Mouse (Mus musculus) regulatory T cell (primary cell): Measurements from ENCODE around the gene Nop2.

Source experiments
- in situ Hi-C: fragments of 300-600 bp; cut with MboI, MseI; formaldehyde crosslinking; loops from one replicate; pipeline ENCODE4 v1.15.1; 2025; ENCODE audit warnings: high pct_unique_total_duplicates

The Nop2 gene

DNA sequence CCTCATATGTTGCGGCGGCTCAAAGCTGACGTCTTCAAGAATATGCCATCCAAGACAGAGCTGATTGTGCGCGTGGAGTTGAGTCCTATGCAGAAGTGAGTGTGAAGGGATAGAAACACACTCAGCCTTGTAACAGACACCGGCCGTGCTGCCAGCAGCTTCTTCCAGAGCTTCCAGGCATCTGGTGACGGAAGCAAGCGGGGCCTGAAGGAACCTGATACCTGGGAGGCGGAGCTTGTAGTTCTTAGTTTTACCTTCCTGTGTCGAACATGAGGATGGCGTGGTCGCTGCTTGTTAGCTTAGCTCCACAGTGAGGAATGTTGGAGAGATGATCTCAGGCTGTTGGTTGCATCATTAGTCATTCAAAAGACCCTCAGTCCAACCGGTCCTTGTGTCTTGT lies 22.3 kb upstream of the Nop2 start:
- in situ Hi-C loops: no loop called here

GRCm38 (mm10) chr6:125110927-125111326 lies 20.8 kb upstream of the Nop2 start:
- in situ Hi-C loops: no loop called here

DNA sequence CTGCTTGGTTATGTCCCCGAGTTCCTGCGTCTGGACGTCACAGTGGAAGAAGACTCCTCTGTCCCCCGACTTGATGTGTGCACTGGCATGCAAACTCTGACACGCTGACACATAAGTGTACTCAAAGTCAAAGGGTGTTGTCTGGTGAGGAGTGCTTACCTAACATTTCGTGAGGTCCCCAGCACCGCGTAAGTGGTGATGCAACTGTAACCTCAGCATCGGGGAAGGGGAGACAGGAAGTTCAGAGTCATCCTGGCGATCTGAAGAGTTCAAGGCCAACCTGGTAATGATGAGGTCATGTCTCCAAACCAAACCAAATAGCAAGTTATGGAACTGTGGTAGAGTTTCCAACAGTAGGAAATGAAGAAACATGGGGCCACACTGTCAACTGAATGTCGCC lies 19.2 kb upstream of the Nop2 start:
- in situ Hi-C loops: no loop called here

DNA sequence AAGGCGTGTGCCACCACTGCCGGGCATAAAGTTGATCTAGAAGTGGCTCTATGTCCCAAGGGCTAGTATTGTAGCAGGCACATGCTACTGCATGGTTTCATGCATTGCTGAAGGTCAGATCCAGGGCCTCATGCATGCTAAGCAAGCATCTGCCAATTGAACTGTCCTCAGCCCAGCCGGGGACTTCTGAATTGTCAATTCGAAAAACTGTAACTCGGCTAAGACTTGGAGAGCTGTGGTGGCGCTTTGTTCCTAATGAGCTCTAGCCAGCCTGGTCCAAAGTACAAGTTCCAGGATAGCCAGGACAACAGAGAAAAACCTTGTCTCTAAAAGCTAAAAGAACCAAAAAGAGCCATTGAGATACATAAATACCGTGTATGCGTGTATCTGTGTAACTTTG lies 12.3 kb upstream of the Nop2 start:
- in situ Hi-C loops: no loop called here

DNA sequence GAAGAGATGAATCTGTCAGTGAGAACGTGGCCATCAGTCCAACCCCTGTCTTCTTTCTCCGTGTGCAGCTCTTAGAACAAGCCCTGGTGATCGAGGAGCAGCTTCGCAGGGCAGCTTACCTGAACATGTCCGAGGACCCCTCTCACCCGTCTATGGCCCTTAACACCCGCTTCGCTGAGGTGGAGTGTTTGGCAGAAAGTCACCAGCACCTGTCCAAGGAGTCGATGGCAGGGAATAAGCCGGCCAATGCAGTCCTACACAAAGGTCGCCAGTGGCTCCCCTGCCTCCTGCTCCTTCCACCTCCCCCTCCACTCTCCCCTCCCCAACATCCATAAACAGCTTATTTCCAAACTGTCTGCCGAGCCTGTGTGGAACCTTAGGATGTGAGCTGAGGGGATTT lies 3.0 kb upstream of the Nop2 start:
- in situ Hi-C loops: no loop called here

DNA sequence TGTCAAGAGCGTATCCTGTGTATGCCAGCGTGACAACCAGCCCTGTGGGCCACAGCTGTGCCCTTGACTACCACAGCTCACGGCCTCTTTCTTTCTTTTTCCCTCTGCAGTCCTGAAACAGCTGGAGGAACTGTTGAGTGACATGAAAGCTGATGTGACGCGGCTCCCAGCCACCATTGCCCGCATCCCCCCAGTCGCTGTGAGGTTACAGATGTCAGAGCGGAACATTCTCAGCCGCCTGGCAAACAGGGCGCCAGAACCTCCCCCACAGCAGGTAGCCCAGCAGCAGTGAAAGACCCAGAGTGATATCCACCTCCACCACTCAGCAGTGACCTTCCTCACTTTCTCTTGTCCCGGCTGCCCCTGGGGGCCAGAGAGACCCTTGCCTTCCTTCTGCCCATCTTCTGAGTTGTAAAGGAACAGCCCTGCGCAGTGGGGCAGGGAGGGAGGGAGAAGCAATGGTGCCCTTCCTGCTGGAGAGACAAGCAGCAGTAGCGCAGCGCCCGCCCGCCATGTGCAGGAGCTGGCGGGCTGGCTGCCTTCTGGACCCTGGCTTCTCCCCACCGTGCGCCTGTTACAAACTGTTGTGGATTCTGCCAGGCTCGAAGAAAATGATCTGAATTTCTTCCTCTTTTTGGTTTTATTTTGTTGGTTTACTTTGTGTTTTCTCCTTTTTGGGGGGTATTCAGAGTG lies 1.9 kb upstream of the Nop2 start:
- in situ Hi-C loops: no loop called here

DNA sequence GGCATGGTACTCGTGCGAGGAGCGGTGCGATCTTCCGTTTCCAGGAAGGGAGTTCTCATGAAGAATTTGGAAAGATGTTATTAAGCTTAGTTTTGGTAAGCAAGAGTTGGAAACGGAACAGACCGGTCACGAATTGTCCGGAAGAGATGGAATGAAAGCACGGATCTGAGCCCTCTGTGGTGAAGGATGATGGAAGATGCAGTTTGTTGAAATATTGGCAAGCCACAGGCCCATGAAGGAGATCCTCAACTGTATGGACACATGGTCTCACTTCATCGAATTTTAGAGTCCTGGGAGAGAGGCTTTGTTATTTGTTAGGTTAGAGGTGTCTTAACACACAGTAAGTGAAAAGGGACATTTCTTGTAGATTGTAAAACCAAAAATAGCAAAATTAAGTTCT lies 761 bp downstream of the Nop2 start:
- in situ Hi-C loops: no loop called here

DNA sequence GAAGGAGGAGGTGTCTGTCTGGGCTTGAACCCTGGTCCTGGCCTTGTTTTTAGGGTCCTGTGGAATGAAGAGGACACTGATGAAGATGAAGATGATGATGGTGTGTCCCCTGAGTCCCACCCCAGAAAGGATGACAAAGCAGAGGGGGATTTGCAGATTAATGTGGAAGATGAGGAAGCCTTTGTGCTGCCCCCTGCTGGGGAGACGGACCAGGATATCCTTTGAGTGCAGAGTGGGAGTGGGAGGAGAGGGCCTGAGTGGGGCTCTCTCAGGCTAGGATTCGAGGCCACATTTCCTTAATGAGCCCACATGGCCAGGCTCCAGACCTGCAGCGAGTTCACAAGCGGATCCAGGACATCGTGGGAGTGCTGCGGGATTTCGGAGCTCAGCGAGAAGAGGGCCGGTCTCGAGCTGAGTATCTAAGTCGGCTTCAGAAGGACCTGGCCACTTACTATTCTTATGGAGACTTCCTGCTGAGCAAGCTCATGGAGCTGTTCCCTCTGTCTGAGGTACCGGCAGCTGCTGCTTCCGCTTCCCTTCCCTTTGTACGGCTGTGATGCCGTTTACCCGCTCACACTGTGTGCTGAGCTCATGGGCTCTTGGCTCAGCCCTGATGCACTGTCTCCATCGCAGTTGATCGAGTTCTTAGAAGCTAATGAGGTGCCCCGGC lies 5.4 kb downstream of the Nop2 start:
- in situ Hi-C loops: no loop called here

GRCm38 (mm10) chr6:125139747-125140146 lies 8.0 kb downstream of the Nop2 start:
- in situ Hi-C loops: no loop called here

GRCm38 (mm10) chr6:125142436-125142835 lies 10.7 kb downstream of the Nop2 start:
- in situ Hi-C loops: no loop called here

- in situ Hi-C loops: no loop called here
Measured at GRCm38 (mm10) chr6:125143128-125143527, 11.4 kb downstream of the Nop2 start.

- in situ Hi-C loops: no loop called here
Measured at GRCm38 (mm10) chr6:125143904-125144303, 12.2 kb downstream of the Nop2 start.

GRCm38 (mm10) chr6:125145001-125145400 lies 13.3 kb downstream of the Nop2 start, which contains the start of gene Iffo1:
Gene Iffo1 (plus strand): TSS chr6:125145241.
- in situ Hi-C loops: no loop called here

DNA sequence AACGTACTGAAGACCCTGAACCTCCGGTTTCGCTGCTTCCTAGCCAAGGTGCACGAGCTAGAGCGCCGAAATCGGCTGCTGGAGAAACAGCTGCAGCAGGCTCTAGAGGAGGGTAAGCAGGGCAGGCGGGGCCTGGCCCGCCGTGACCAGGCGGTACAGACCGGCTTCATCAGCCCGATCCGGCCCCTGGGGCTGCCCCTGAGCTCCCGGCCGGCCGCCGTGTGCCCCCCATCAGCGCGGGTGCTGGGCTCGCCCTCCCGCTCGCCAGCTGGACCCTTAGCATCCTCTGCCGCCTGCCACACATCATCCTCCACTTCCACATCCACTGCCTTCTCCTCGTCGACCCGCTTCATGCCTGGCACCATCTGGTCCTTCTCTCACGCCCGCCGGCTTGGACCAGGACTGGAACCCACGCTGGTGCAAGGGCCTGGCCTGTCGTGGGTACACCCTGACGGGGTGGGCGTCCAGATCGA lies 13.8 kb downstream of the Nop2 start:
- in situ Hi-C loops: no loop called here

DNA sequence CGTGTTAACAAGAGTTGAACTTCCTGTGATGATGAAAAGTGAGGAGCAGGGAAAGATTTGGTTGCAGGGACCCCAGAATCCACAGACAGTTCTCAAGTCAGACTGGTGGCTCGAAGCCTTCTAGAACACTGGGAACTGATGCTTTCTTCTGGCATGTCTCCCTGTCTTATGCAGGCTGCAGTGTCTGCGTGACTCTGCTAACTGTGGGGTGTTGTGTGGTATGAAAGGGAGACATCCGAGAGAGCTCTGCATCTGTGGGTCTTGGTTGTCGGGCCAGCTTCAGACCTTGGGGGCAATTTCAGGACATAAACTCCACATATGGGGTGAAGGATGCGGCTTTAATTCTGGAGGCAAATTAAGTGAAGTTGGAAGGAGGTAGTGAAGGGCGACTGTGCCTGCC lies 14.4 kb downstream of the Nop2 start:
- in situ Hi-C loops: no loop called here

- in situ Hi-C loops: no loop called here
Measured at GRCm38 (mm10) chr6:125146797-125147196, 15.1 kb downstream of the Nop2 start.

GRCm38 (mm10) chr6:125147329-125147728 lies 15.6 kb downstream of the Nop2 start:
- in situ Hi-C loops: no loop called here

GRCm38 (mm10) chr6:125148251-125148925 lies 16.7 kb downstream of the Nop2 start:
- in situ Hi-C loops: no loop called here

GRCm38 (mm10) chr6:125148926-125149568 lies 17.3 kb downstream of the Nop2 start:
- in situ Hi-C loops: no loop called here

GRCm38 (mm10) chr6:125149569-125149950 lies 17.9 kb downstream of the Nop2 start:
- in situ Hi-C loops: no loop called here

- in situ Hi-C loops: no loop called here
Measured at GRCm38 (mm10) chr6:125152212-125153017, 20.7 kb downstream of the Nop2 start.
